Mouse (Mus musculus) cortical plate, adult 2 months (tissue): ENCODE measurements around the gene Gm8369. TPM values are rescaled to one million over a fixed set of nuclear protein-coding genes. Genes with fewer than 3 reads are reported as not detected.
"Not testable (repeated sequence)": the region's sequence is repeated elsewhere in the genome, so short reads cannot be mapped to it uniquely, and the experiment has no call there.

Experiments
- H3K27ac ChIP-seq: fragments of 200-500 bp; 2 replicates; pipeline ENCODE4 v1.5.1; 2012; ENCODE audit warnings: low read length, control low read depth, inconsistent platforms; ENCODE audit not compliant: insufficient read depth
- H3K4me1 ChIP-seq: fragments of 200-500 bp; 2 replicates; pipeline ENCODE4 v1.6.1; 2011; ENCODE audit warnings: low read length; ENCODE audit not compliant: control insufficient read depth, insufficient read depth
- H3K4me3 ChIP-seq: fragments of 200-500 bp; 2 replicates; pipeline ENCODE4 v1.5.1; 2011; ENCODE audit warnings: mild to moderate bottlenecking, low read length, control low read depth; ENCODE audit not compliant: insufficient read depth
- CTCF ChIP-seq: fragments of 200-500 bp; IDR thresholded peaks from 2 replicates; pipeline ENCODE4 v1.5.1; 2011; ENCODE audit warnings: mild to moderate bottlenecking, control low read depth, low read length; ENCODE audit not compliant: insufficient read depth; ENCODE audit errors: extremely low read depth
- POLR2A ChIP-seq: fragments of 200-500 bp; IDR thresholded peaks from 2 replicates; pipeline ENCODE4 v1.6.1; 2011; ENCODE audit warnings: mild to moderate bottlenecking, low read length, control low read depth; ENCODE audit not compliant: insufficient read depth; ENCODE audit errors: extremely low read depth
- polyA plus RNA-seq: library from polyadenylated mRNA; depleted of rRNA; stranded (reverse); fragments of >200 nt; gene quantifications from 2 replicates; pipeline ENCODE4 v1.2.3, GENCODE M21; 2012

The Gm8369 gene
- polyA plus RNA-seq, 1 experiment: 0.31 TPM

DNA sequence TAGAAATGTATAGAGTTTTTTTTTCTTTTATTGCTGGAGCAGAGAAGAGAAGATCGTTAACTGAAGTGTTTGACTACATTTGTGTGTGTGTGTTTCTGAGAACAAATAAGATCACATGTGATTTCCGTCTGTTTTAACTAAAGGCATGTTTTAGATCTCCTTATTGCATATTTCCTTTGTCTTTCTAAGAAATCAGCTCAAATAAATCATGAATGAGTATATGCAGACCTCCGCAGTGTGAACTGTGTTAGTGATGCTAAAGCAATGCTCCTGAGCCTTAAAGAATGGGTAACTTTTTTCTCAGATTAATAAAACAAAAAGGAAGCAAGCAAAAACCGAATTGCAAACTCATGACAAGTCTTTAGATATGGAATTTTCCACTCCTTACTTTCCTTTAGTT lies 1.8 kb upstream of the Gm8369 start:
- no peak overlapping the region for H3K4me3 ChIP-seq
- H3K27ac ChIP-seq: no peak overlapping the region
- no peak for TF ChIP-seq POLR2A
- H3K4me1 ChIP-seq: no peaks in the 10 kb centered on the region

DNA sequence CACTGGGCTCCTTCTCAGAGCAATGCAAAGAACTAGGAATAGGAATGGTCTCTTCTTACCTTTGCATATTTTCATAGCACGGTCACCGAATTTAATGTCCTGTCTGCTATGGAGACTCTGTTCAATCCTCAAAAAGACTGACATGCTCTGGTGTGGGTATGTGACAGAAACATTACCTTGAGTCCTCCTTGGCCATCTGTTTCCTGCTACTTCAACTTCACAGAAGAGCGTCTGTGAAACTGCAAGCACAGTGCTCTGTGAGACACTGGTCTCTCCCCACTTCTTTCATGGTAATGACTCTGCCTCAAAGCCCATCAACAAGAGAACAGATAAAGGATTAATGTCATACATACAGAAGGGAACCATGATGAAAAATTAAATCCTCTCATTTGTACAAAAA lies 1.4 kb upstream of the Gm8369 start:
- no peak overlapping the region for H3K4me3 ChIP-seq
- TF ChIP-seq POLR2A (no peak), CTCF (no peak)
- no peaks in the 10 kb centered on the region for H3K4me1 ChIP-seq
- no peak overlapping the region for H3K27ac ChIP-seq

DNA sequence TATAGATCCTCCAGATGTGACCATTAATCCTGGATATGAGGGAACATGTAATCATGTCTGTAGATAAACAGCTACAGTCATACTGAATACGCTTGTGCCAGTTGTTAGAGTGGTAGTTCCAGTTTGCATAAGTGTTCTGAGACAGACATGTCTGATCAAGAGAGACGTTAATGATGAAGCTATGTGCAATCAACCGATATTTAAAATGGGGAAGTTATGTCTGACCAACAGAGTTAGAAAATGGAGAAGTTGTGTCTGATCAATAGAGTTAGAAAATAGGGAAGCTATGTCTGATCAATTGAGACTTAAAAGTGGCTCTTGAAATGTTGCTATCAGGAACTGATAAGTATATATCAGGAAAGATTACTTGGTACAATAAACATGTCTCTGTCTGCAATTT lies 472 bp upstream of the Gm8369 start:
- H3K4me3 ChIP-seq: no peak overlapping the region
- H3K27ac ChIP-seq: no peak overlapping the region; the same call in 1 of the 2 replicates
- TF ChIP-seq POLR2A (no peak), CTCF (no peak)
- no peaks in the 10 kb centered on the region for H3K4me1 ChIP-seq

DNA sequence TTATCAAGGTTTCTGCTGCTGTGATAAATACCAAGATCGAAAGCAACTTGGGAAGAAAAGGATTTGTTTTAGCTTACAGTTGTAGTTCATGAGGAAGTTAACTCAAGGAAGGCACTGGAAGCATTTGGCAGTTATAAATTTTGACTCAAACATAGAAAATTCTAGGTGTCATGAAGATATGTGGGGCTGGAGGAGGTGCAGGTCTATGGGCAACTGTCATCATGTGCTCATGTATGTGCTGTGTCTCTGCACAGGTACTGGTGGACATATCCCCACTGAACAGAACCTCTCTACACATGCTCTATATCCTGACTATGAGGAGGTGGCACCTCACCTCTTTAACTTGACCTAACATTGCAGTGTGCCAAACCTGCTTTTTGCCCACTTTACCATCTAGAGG lies 861 bp downstream of the Gm8369 start:
- Histone ChIP-seq H3K4me1 (no peaks in the 10 kb centered on the region), H3K4me3 (no peak overlapping the region), H3K27ac (no peak overlapping the region)
- TF ChIP-seq CTCF (no peak), POLR2A (no peak)

DNA sequence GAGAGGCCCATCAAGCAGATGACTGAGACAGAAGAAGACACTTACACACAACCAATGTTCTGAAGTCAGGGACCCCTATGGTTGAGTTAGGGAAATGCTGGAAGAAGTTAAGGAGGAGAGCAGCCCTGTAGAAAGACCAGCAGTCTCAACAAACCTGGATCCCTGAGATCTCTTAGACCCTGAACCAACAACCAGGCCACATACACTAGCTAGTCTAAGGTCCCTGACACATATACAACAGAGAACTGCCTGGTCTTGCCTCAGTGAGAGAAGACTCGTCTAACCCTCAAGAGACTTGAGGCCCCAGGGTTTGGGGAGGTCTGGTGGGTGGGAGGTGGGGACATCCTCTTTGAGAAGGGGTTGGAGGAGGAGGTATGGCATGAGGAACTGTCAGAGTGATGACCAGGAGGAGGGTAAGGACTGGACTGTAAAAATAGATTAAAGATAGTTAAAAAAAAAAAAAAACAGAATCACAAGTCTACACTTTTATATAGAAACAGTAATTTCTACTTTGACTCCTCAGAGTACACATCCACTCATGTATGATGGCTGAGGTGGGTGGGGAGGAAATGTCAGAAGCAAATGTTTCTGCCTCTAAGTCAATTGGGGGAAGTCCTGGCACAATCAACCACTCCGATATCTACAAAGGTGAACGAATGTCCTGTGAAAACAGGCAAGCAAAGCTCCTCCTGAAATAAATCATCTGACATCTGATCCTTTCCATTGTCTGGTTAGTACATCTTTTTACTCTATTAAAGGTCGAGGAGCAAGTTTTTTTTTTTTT lies 5.9 kb downstream of the Gm8369 start:
- Histone ChIP-seq H3K4me1 (no peaks in the 10 kb centered on the region), H3K4me3 (no peak overlapping the region), H3K27ac (no peak overlapping the region)
- TF ChIP-seq CTCF (no peak), POLR2A (no peak)

DNA sequence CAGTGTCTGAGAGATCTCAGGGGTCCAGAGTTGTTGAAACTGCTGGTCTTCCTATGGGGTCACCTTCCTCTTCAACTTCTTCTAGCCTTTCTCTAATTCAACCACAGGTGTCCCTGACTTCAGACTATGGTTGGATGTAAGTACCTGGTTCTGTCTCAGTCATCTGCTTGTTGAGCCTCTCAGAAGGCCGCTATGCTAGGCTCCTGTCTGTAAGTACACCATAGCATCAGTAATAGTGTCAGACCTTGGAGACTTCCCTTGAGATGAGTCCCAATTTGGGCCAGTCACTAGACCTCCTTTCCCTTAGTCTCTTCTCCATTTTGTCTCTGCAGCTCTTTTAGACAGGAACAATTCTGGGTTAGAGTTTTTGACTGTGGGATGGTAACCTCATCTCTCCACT lies 6.9 kb downstream of the Gm8369 start:
- Histone ChIP-seq H3K4me3 (no peak overlapping the region), H3K27ac (no peak overlapping the region), H3K4me1 (no peaks in the 10 kb centered on the region)
- TF ChIP-seq POLR2A (no peak), CTCF (no peak)

DNA sequence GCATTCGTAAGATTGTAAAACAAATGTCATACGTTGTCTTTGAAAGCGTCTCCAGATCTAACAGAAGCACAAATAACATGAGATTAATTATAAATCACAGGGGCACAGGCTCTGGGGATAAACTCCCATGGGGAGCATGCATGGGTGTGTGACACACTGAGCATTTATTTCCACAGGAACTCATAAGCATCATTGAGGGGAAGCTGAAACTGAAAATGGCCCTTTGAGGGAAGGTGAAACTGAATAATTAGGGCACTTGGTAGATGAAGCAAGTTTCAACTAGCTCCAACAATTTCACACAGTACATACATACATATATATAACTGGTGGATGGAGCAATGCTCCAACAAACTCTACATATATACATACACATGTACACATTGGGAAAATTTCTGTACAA lies 8.8 kb downstream of the Gm8369 start:
- H3K27ac ChIP-seq: no peak overlapping the region
- H3K4me1 ChIP-seq: no peaks in the 10 kb centered on the region
- TF ChIP-seq CTCF (no peak), POLR2A (no peak)
- no peak overlapping the region for H3K4me3 ChIP-seq

DNA sequence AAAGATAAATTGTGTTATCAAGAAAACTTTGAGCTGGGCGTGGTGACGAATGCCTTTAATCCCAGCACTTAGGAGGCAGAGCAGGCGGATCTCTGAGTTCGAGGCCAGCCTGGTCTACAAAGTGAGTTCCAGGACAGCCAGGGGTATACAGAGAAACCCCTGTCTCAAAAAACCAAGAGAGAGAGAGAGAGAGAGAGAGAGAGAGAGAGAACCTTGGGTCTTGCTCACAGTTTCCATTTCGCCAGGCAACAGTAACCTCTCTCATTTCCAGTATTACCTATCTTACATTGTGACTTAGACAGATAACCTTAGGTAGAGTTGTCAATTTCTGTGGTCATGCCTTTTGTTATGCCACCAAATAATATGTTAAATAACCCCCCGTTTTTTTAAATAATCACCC lies 10.6 kb downstream of the Gm8369 start:
- TF ChIP-seq CTCF: no peak
- no peak for TF ChIP-seq POLR2A
- H3K4me1 ChIP-seq: no peaks in the 10 kb centered on the region
- no peak overlapping the region for H3K27ac ChIP-seq
- no peak overlapping the region for H3K4me3 ChIP-seq

DNA sequence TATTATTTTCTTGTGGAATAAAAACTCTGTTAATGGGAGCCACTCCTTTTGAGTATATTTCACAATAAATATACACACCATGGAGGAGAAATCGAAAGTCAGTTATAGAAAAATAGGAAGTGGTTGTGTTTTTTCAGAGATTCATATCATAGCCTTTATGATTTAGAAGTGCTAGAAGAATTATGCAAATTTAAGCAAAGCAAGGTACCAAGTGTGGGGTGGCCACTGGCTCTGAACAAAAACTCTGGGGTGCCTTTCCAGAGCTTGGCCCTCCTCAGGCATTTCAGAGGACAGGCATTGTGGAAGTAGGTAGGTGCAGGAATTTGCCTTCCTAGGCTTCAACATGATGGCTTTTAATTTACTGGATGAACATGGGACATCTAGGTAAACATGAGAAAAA lies 11.6 kb downstream of the Gm8369 start:
- H3K27ac ChIP-seq, H3K4me1 ChIP-seq, H3K4me3 ChIP-seq: not testable (repeated sequence)

DNA sequence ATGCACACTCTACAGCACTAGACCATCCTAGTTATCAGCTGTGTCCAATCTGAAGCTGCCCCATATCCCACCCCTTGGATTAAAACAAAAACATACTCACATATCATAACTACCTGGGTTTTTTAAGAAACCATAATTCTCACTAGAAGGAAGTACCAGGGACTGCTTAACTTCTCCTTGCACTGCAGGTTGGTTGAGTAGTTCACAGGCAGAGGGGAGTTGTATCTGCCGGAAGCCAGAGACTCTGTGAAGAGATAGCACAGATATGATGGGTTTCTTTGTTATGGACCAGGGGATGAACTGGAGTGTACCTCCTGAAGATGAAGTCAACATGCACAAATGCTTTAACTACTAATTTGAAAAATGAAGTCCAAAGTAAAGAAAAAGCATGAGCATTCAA lies 15.1 kb downstream of the Gm8369 start:
- Histone ChIP-seq H3K4me3 (no peak overlapping the region), H3K4me1 (no peaks in the 10 kb centered on the region), H3K27ac (no peak overlapping the region)
- TF ChIP-seq CTCF: no peak
- no peak for TF ChIP-seq POLR2A
